Mouse (Mus musculus): Measurements from ENCODE around the gene Hivep1.

Gene Hivep1

DNA sequence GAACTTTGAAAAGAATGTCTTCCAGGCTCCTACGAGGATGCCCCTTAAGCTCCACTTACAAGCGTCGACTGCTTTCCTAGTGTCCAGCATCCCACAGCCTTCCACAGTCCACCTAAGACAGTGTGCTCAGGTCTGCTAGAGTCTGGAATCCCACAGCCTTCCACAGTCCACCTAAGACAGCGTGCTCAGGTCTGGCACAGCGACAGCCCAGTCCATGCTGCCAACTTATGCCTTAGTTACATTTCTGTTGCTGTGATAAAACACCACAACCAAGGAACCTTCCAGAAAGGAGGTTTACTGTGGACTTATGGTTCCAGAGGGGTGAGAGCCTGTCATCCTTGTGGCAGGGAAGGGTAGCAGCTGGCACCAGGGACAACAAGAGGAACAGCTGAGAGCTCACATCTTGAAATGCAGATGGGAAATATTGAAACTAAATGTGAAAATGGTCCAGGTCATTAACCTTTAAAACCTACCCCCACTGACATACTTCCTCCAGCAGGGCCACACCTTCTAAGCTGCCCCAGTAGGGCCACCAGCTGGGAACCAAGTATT is 25.0 kb downstream of the Hivep1 start:
- DNase-seq: no peak

- DNase-seq: no peak
Measured at GRCm38 (mm10) chr13:42077629-42078028, 25.8 kb downstream of the Hivep1 start.

- no peak for DNase-seq
Measured at GRCm38 (mm10) chr13:42080131-42080916, 28.5 kb downstream of the Hivep1 start.

GRCm38 (mm10) chr13:42088339-42088738 is 36.5 kb downstream of the Hivep1 start:
- DNase-seq: no peak

GRCm38 (mm10) chr13:42089025-42089424 is 37.2 kb downstream of the Hivep1 start:
- no peak for DNase-seq

- no peak for DNase-seq
Measured at GRCm38 (mm10) chr13:42090751-42091150, 38.9 kb downstream of the Hivep1 start.

GRCm38 (mm10) chr13:42092392-42093139 is 40.7 kb downstream of the Hivep1 start:
- no peak for DNase-seq

GRCm38 (mm10) chr13:42093268-42094042 is 41.6 kb downstream of the Hivep1 start:
- no peak for DNase-seq

GRCm38 (mm10) chr13:42095826-42096515 is 44.1 kb downstream of the Hivep1 start:
- no peak for DNase-seq

DNA sequence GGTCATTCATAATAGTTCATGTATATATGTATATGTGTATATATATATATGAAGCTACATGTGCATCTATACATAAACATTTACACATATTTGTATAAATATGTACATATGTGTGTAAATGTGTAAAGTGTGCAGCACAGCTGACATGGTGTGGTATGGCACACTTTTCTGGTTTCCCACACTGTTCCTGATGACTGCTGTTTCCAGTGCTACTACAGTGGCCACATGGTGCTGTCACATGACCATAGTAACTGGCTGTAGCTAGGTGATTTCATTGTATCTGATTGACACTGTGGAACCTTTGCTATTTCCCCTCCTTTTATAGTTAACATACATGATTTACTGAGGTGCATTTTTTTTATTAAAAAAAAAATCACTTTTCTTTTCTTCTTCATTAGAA is 45.3 kb downstream of the Hivep1 start:
- DNase-seq: no peak

DNA sequence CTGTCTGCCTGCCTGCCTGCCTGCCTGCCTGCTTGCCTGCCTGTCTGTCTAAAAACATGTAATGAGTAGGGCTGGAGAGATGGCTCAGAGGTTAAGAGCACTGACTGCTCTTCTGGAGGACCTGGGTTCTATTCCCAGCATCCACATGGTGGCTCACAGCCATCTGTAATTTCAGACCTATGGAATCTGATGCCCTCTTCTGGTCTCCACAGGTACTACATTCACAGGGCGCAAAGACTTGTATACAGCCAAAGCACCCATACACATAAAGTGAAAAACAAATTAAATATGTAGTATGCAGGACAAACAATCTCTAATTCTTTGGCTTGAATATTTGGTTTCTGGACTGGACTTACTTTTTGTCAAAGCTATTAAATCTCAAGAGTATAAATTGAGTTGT is 46.7 kb downstream of the Hivep1 start:
- no peak for DNase-seq

DNA sequence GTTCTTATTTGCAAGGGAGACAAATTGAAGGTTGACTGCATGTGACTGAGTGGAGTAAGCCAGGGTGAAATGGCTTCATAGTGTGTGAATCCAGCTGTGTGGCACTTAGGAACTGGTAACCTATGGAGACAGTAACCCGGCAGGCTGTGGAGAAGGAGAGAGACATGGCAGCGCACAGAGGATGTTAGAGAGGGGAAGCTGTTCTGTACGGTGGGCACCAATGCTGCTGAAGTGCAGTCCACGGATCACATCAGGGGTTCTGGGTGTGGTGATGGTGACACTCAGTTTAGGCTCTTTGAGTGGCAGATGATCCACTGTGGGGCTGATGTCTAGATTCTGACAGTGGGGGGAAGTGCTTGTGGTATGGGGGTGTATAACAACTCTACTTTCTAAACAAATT is 47.7 kb downstream of the Hivep1 start:
- no peak for DNase-seq

GRCm38 (mm10) chr13:42101440-42102190 is 49.8 kb downstream of the Hivep1 start:
- peak; percentile 23 for DNase-seq

GRCm38 (mm10) chr13:42102980-42103379 is 51.2 kb downstream of the Hivep1 start:
- DNase-seq: peak; percentile 66

GRCm38 (mm10) chr13:42103486-42104166 is 51.8 kb downstream of the Hivep1 start:
- no peak for DNase-seq

GRCm38 (mm10) chr13:42104371-42104770 is 52.5 kb downstream of the Hivep1 start:
- no peak for DNase-seq

DNA sequence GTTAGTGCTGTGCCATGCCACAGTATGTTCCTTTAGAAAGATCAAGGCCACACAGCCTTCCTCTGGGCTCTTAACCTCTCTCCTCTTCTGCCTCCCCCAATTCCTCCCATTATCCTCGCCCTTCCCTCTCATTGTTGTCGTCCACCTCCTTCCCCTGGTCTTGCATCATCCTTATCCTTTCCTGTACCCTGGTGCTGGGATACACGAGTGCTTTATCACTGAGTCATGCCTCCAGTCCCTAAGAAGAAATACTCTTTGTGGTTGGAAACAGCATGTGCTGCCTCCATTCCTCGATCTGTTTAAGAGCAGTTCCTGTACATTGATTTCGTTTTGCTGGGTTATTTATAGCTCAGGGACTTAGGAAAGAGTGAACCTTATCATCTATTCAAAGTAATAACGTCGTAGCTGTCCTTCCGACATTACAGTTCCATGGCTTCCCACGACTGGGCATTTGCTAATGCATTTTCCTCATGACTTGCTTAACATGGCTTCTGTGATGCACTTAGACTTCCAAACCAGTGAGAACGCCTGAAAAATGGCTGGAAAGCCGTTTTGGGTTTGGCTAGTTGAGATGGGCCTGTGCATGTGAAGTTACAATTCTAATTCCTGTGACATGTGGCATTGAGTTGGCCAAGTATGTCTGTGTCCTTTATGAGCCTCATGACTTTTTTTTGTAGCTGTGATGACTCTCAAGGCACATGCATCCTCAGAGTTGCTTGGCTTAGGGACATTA is 56.8 kb downstream of the Hivep1 start:
- DNase-seq: no peak

- DNase-seq: no peak
Measured at GRCm38 (mm10) chr13:42110416-42110815, 58.6 kb downstream of the Hivep1 start.

GRCm38 (mm10) chr13:42112071-42112470 is 60.2 kb downstream of the Hivep1 start:
- no peak for DNase-seq

GRCm38 (mm10) chr13:42112748-42113147 is 60.9 kb downstream of the Hivep1 start:
- no peak for DNase-seq

Data from kidney, postnatal 14 days (tissue).